Mouse (Mus musculus) spleen, adult 12 weeks (tissue): ENCODE results near the gene Col6a3.

Experiments
- DNase-seq: peaks from one replicate; pipeline ENCODE4 v3.0.0; 2022; ENCODE audit warnings: low spot score

Gene Col6a3

DNA sequence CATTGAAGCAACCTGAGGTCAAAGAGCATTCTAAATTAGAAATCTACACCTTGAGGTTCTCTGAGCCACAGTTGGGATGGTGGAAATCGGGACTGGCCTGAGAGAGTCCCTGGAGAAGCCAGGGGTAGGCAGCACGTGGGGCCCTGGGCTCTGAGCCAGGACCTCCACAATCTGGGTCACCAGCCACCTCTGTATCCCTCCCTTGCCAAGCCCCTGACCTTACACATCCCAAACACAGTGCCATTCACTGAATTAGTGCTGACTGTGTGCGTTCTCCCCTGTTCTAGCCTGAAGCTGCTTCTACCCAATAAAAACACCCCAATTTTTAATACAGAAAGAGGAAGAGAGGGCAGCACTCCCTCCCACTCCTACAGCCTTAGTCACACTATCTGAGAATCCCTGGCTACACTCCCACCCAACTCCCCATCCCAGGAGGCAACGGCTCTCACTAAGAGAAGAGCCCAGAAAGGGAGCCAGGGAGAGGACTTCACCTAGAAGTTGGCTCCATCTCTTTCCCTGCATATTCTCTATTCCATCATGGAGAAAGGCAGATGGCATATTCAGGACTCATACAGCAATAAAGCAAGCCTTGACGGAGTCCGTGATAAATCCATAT, 46.4 kb downstream of the Col6a3 start:
- no peak for DNase-seq

GRCm38 (mm10) chr1:90793368-90793767, 50.4 kb downstream of the Col6a3 start:
- DNase-seq = no peak

GRCm38 (mm10) chr1:90790925-90791324, 52.8 kb downstream of the Col6a3 start:
- no peak for DNase-seq

GRCm38 (mm10) chr1:90789506-90789905, 54.3 kb downstream of the Col6a3 start:
- DNase-seq = no peak

DNA sequence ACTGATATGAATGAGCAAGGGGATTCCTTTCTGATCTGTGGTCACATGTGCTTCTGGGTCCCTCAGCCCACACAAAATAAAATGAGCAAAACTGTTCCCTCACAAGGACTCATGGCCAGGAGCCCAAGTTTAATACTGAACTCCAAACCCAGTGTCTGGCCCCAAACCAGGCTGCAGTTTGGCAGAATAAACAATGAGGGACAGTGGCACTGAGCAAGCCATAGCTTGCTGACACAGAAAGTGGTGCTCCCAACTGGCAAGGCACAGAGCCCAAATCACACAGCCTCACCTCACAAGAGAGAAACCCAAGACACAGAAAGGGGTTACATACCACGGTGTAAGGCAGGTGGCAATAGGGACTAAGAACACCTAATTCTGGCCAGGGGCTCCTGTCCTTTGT, 63.3 kb downstream of the Col6a3 start:
- no peak for DNase-seq

GRCm38 (mm10) chr1:90779072-90779471, 64.7 kb downstream of the Col6a3 start:
- no peak for DNase-seq

DNA sequence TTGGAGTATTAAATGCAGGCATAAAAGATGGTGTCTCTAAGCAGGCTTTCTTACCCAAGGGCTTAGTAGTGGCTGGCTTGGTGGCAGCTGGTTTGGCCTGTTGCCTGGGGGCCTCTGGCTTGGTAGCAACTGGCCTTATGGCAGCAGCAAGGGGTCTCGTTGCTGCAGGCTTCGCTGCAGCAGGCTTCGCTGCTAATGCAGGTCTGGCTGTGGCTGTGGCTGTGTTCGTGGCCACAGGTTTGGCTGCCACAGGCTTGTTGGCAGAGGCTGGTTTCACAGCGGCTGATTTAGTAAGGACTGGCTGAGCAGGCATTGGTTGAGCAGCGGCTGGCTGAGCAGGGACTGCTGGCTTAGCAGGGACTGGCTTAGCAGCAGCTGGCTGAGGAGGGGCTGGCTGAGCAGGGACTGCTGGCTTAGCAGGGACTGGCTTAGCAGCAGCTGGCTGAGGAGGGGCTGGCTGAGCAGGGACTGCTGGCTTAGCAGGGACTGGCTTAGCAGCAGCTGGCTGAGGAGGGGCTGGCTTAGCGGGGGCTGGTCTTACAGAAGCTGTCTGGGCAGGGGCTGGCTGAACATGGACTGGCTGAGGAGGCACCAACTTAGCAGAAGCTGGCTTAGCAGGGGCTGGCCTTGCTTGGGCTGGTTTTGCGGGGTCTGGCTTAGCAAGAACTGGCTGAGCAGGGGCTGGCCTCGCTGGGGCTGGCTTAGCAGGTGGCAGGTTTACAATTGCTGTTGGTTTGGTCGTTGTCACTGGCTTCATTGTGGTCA, 68.1 kb downstream of the Col6a3 start:
- no peak for DNase-seq

DNA sequence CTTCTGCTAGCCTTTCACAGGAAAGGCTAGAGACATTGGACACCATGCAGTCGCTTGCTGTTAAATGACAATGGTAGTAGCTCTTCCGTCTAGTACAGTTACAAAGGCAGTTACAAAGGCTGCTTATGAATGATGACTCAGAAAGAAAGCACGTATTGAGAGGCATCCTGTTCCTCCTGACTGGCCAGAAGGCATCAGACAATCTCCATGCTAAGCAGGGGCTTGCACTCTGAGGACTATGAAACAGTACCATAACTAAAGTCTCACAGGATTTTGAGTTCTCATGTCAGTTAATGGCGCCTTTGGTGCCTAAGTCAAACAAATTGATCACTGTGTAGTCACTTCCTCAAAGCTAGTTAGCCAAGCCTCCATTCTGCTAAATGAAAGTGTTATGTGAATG, 72.6 kb downstream of the Col6a3 start:
- no peak for DNase-seq

DNA sequence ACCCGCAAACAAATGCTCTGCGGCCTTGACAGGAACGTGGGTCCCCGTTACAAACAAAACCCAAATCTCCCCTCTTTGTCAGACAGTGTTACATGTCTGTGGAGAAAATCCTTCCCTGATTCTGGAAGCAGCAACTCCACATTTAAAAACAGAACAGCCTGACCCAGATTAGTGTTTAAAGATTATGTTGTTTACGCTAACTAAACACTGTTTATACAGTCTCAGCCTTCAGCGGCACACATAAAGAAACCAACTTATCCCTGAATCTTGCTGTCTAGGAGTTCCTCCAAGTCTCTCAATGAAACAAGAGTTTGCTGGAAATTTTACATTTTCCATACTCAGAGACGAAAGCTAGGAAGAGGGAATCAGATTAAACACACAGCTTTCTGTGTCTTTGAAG, 73.7 kb downstream of the Col6a3 start:
- DNase-seq = no peak

GRCm38 (mm10) chr1:90769301-90769700, 74.5 kb downstream of the Col6a3 start:
- DNase-seq = no peak

DNA sequence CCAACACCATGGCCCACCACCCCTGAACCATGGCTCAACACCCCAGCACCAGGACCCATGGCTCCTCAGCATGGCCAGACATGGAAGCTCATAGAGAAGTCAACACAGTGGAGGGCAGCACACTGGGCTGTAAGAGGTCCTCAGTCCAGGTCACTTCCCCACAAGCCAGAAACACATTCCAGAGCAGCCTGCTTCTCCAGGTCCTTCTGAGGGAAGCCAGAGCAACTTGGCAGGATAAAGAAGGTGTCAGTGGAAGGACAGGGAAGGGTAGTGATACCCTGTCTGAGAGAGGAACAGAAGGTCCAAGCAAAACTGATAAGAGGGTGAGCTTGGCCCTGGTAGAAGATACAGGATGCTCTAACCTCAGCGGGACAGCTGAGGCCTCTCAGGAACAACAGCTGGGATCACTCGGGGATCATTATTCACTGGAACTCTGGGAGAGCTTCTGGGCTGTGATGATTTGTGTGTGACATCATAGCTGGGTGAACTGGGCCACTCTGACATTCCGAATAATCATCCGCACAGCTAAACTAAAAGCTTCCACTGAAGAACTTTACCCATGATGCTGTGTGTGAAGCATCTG, 85.6 kb downstream of the Col6a3 start:
- DNase-seq = no peak

GRCm38 (mm10) chr1:90753869-90754563, 89.8 kb downstream of the Col6a3 start:
- no peak for DNase-seq

DNA sequence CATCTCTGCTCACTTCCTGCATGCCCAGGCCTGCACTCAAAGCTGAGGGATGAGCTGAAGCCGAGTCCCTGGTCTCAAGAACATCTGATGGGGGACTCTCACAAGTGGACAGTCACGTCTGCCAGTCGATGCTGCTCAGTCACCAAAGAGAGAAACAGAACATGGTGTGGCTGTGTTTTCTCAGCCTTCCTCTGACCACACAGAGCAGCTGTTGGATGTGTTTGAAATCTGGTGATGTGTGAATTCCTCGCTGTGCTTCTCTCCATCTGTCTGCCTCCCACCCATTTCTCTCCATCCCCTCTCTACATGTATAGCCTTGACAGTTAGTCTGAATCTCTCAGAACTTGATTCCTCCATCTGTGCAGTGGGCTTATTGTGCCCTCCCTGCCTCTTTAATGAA, 92.5 kb downstream of the Col6a3 start:
- no peak for DNase-seq

- DNase-seq = no peak
Measured at GRCm38 (mm10) chr1:90750169-90750568, 93.6 kb downstream of the Col6a3 start.

DNA sequence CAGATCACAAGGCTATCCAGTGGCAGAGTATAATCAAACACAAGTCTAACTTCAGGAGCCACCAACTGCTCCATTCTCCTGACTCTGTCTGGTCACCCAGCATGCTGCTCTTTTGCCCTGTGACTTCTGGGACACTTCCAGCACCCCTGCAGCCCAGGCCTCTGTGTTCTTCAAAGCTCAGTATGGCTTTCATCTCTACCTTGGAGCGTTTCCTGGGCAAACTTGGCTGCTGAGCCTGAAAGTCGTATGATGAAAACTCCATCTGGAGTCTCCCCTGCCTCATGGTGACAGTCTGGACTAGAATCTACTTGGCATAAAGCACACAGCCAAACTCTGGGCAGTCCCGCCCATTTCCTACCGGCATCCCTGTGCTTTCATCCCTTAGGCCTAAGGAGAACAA, 95.2 kb downstream of the Col6a3 start:
- no peak for DNase-seq

- no peak for DNase-seq
Measured at GRCm38 (mm10) chr1:90743941-90744386, 99.8 kb downstream of the Col6a3 start.

- no peak for DNase-seq
Measured at GRCm38 (mm10) chr1:90743445-90743844, 100.3 kb downstream of the Col6a3 start.

DNA sequence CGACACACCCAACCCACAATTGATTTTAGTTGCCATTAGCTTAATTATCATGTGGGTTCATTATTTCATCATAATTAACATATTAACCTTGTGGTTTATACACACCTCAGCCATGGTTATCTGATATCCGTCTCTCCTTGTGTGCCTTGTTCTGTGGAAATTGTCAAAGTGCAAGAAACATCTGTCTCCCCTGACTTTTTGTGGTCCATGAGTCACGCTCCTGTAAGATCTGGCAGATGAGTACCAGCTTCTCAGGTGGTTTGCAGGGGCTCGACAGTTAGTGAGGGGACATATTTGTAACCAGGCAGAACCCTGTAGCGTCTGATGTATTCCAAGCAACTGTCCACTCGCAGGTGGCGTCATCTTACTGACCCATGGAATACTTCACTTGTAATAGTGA, 101.1 kb downstream of the Col6a3 start:
- no peak for DNase-seq

- no peak for DNase-seq
Measured at GRCm38 (mm10) chr1:90740216-90741170, 103.3 kb downstream of the Col6a3 start.

DNA sequence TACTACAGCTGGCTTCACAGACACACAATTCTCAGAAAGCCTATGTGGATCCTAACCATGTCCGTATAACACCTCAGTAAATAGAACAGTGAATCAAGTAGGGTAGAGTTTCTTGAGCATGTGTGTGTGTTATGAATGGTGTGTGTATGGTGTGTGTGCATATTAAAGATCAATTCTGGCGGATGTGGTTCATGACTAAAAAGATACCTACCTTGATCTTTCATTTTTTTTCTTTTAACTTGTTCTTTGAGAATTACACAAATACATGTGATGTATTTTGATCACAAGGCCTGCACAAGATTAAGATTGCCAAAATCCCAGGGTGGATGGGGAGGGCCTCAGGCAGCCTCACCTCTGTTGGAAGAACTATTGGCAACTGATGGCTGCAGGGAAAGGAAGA, 104.9 kb downstream of the Col6a3 start:
- no peak for DNase-seq

- DNase-seq = no peak
Measured at GRCm38 (mm10) chr1:90729466-90729865, 114.3 kb downstream of the Col6a3 start.

- DNase-seq = no peak
Measured at GRCm38 (mm10) chr1:90723754-90724153, 120.0 kb downstream of the Col6a3 start.
